Mouse (Mus musculus): Measurements from ENCODE around the gene Scn2b. TPM values are rescaled to one million over a fixed set of nuclear protein-coding genes. Genes with fewer than 3 reads are reported as not detected.

Scn2b gene
- polyA plus RNA-seq, 1 experiment from 2014 or later, result 0.84 TPM

GRCm38 (mm10) chr9:45097877-45098276, 19.7 kb upstream of the Scn2b start:
- Histone ChIP-seq H3K36me3 (ENCODE audit: control insufficient read depth, insufficient read depth, low read length) (no peaks in the 10 kb centered on the region), H3K4me2 (replicated peaks; ENCODE audit: low read depth) (no peak overlapping the region), H3K9me3 (ENCODE audit: control insufficient read depth, low read length) (no peaks in the 10 kb centered on the region), H3K4me1 (replicated peaks; ENCODE audit: control insufficient read depth, insufficient read depth) (no peaks in the 10 kb centered on the region), H3K9ac (ENCODE audit: low read length) (no peak overlapping the region), H3K4me3 (ENCODE audit: low read depth, low read length) (no peak overlapping the region), H3K27ac (replicated peaks) (no peak overlapping the region), H3K27me3 (ENCODE audit: control insufficient read depth, insufficient read depth, low read length) (no peaks in the 10 kb centered on the region)
- 84% methylated on average over 5 of the region's 5 CpGs for WGBS
- ATAC-seq (ENCODE audit: low FRiP score, low TSS enrichment) (no peak), DNase-seq (ENCODE audit: low spot score) (no peak)
- TF ChIP-seq EP300 (optimal IDR thresholded peaks at IDR 0.05) (no peak), CTCF (IDR thresholded peaks at IDR 0.05; ENCODE audit: low read depth) (no peak)

GRCm38 (mm10) chr9:45098426-45098825, 19.2 kb upstream of the Scn2b start:
- Histone ChIP-seq H3K9ac (ENCODE audit: low read length) (no peak overlapping the region), H3K36me3 (ENCODE audit: control insufficient read depth, insufficient read depth, low read length) (no peaks in the 10 kb centered on the region), H3K27me3 (ENCODE audit: control insufficient read depth, insufficient read depth, low read length) (no peaks in the 10 kb centered on the region), H3K4me1 (replicated peaks; ENCODE audit: control insufficient read depth, insufficient read depth) (no peaks in the 10 kb centered on the region), H3K27ac (replicated peaks) (0 out of 2 replicates have a peak overlapping the region, but pooled peaks have one; percentile 24), H3K4me3 (ENCODE audit: low read depth, low read length) (no peak overlapping the region), H3K9me3 (ENCODE audit: control insufficient read depth, low read length) (no peaks in the 10 kb centered on the region), H3K4me2 (replicated peaks; ENCODE audit: low read depth) (no peak overlapping the region)
- DNase-seq (ENCODE audit: low spot score), result no peak
- WGBS, result 36% methylated on average over 3 of the region's 3 CpGs
- no peak for TF ChIP-seq EP300 (optimal IDR thresholded peaks at IDR 0.05)
- no peak for ATAC-seq (ENCODE audit: low FRiP score, low TSS enrichment)

DNA sequence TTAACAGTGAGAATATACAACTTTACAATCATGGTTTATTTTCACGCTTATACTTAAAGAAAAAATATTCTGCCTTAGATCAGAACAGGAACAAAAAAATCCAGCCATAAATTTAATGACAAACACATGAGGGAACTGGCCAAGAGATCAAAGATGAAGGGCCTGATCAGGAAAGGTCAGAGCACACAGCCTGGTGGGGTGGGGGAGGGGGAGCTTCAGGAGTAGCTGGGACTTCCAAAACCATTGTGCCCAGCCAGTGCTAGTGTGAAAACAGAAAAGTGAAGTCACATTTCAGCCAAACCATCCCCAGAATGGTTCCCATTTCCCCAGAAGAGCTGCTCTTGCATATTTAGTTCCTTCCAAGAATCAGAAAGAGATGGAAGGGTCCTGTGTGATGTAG, 15.1 kb upstream of the Scn2b start:
- Histone ChIP-seq H3K4me3 (ENCODE audit: low read depth, low read length) (no peak overlapping the region), H3K36me3 (ENCODE audit: control insufficient read depth, insufficient read depth, low read length) (no peaks in the 10 kb centered on the region), H3K27ac (replicated peaks) (no peak overlapping the region), H3K9me3 (ENCODE audit: control insufficient read depth, low read length) (no peaks in the 10 kb centered on the region), H3K27me3 (ENCODE audit: control insufficient read depth, insufficient read depth, low read length) (no peaks in the 10 kb centered on the region), H3K4me2 (replicated peaks; ENCODE audit: low read depth) (no peak overlapping the region), H3K4me1 (replicated peaks; ENCODE audit: control insufficient read depth, insufficient read depth) (no peaks in the 10 kb centered on the region), H3K9ac (ENCODE audit: low read length) (no peak overlapping the region)
- TF ChIP-seq EP300 (optimal IDR thresholded peaks at IDR 0.05) (no peak), CTCF (IDR thresholded peaks at IDR 0.05; ENCODE audit: low read depth) (no peak)
- 76% methylated on average over 1 of the region's 1 CpGs for WGBS
- ATAC-seq (ENCODE audit: low FRiP score, low TSS enrichment), result no peak
- DNase-seq (ENCODE audit: low spot score), result no peak

DNA sequence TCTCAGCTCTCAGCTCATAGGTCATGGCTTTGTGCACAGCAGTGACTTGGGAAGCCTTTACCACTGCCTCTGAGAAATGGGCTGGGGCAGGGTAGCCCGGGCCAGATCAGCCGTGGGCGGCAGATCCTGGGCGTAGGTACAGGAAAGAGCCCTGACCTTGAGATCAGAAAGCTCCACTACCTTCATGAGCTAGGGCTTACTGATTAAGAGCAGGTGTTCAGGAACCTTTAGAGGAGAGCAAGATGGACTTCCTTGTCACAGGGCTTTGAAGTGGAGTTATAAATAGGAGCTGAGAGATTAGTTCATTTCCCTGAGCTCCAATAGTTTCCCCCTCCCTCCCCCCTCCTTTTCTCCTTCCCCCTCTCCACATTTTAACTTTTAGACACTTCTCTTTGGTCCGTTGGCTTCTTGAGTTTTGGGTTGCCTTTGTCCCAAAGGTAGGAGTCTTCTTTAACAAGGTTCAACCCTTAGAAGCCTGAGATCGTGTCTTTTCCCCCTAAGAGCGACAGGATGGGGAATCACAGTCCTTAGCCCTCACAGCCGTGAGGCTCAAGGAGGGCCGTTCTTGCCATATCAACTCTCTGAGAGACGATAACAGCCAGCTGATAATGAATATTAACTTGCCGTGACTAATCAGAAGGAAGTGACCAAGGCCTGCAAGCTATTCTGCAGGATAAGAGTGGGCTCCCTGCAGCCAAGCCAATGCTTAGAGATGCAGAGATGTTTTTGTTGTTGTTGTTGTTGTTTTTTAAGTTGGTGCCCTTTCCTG, 14.2 kb upstream of the Scn2b start:
- WGBS, result 51% methylated on average over 11 of the region's 11 CpGs
- DNase-seq (ENCODE audit: low spot score) (peak; percentile 40), ATAC-seq (ENCODE audit: low FRiP score, low TSS enrichment) (peak; percentile 86)
- no peak overlapping the region for H3K4me2 ChIP-seq (replicated peaks; ENCODE audit: low read depth)
- H3K27ac ChIP-seq (replicated peaks), result 0 out of 2 replicates have a peak overlapping the region, but pooled peaks have one; percentile 6
- H3K9me3 ChIP-seq (ENCODE audit: control insufficient read depth, low read length), result no peaks in the 10 kb centered on the region
- H3K4me1 ChIP-seq (replicated peaks; ENCODE audit: control insufficient read depth, insufficient read depth), result no peaks in the 10 kb centered on the region
- TF ChIP-seq EP300 (optimal IDR thresholded peaks at IDR 0.05), result no peak
- no peak for TF ChIP-seq CTCF (IDR thresholded peaks at IDR 0.05; ENCODE audit: low read depth)
- H3K36me3 ChIP-seq (ENCODE audit: control insufficient read depth, insufficient read depth, low read length), result no peaks in the 10 kb centered on the region
- H3K9ac ChIP-seq (ENCODE audit: low read length), result no peak overlapping the region
- no peak overlapping the region for H3K4me3 ChIP-seq (ENCODE audit: low read depth, low read length)
- no peaks in the 10 kb centered on the region for H3K27me3 ChIP-seq (ENCODE audit: control insufficient read depth, insufficient read depth, low read length)

GRCm38 (mm10) chr9:45105596-45106374, 11.8 kb upstream of the Scn2b start:
- no peak overlapping the region for H3K4me3 ChIP-seq (ENCODE audit: low read depth, low read length)
- no peaks in the 10 kb centered on the region for H3K36me3 ChIP-seq (ENCODE audit: control insufficient read depth, insufficient read depth, low read length)
- no peaks in the 10 kb centered on the region for H3K27me3 ChIP-seq (ENCODE audit: control insufficient read depth, insufficient read depth, low read length)
- TF ChIP-seq EP300 (optimal IDR thresholded peaks at IDR 0.05), result no peak
- no peak for TF ChIP-seq CTCF (IDR thresholded peaks at IDR 0.05; ENCODE audit: low read depth)
- no peak for DNase-seq (ENCODE audit: low spot score)
- no peaks in the 10 kb centered on the region for H3K9me3 ChIP-seq (ENCODE audit: control insufficient read depth, low read length)
- no peak for ATAC-seq (ENCODE audit: low FRiP score, low TSS enrichment)
- no peaks in the 10 kb centered on the region for H3K4me1 ChIP-seq (replicated peaks; ENCODE audit: control insufficient read depth, insufficient read depth)
- no peak overlapping the region for H3K4me2 ChIP-seq (replicated peaks; ENCODE audit: low read depth)
- WGBS, result 79% methylated on average over 2 of the region's 2 CpGs
- H3K9ac ChIP-seq (ENCODE audit: low read length), result no peak overlapping the region
- H3K27ac ChIP-seq (replicated peaks), result no peak overlapping the region

GRCm38 (mm10) chr9:45115706-45116105, 1.9 kb upstream of the Scn2b start:
- no peaks in the 10 kb centered on the region; the same call in 1 of the 2 replicates for H3K4me1 ChIP-seq (replicated peaks; ENCODE audit: control insufficient read depth, insufficient read depth)
- H3K27ac ChIP-seq (replicated peaks), result no peak overlapping the region
- peak overlapping the region; percentile 23; the same call in 1 of the 2 replicates for H3K4me3 ChIP-seq (ENCODE audit: low read depth, low read length)
- 8% methylated on average over 14 of the region's 14 CpGs for WGBS
- H3K4me2 ChIP-seq (replicated peaks; ENCODE audit: low read depth), result peak overlapping the region; percentile 52
- DNase-seq (ENCODE audit: low spot score) (peak; percentile 54), ATAC-seq (ENCODE audit: low FRiP score, low TSS enrichment) (peak; percentile 43)
- no peaks in the 10 kb centered on the region for H3K27me3 ChIP-seq (ENCODE audit: control insufficient read depth, insufficient read depth, low read length)
- H3K36me3 ChIP-seq (ENCODE audit: control insufficient read depth, insufficient read depth, low read length), result no peaks in the 10 kb centered on the region
- TF ChIP-seq EP300 (optimal IDR thresholded peaks at IDR 0.05), result no peak
- TF ChIP-seq CTCF (IDR thresholded peaks at IDR 0.05; ENCODE audit: low read depth), result no peak
- H3K9ac ChIP-seq (ENCODE audit: low read length), result no peak overlapping the region
- no peaks in the 10 kb centered on the region for H3K9me3 ChIP-seq (ENCODE audit: control insufficient read depth, low read length)

Data from stomach, postnatal 0 days (tissue).